Mouse (Mus musculus): ENCODE measurements at regions not wholly inside any gene's neighbourhood (a gene's known extent, or its start where the extent isn't known, plus 50 kb on each side); places are given as distances from the start of the nearest gene placed in this dataset.
"Not testable (repeated sequence)": the region's sequence is repeated elsewhere in the genome, so short reads cannot be mapped to it uniquely, and the experiment has no call there.

DNA sequence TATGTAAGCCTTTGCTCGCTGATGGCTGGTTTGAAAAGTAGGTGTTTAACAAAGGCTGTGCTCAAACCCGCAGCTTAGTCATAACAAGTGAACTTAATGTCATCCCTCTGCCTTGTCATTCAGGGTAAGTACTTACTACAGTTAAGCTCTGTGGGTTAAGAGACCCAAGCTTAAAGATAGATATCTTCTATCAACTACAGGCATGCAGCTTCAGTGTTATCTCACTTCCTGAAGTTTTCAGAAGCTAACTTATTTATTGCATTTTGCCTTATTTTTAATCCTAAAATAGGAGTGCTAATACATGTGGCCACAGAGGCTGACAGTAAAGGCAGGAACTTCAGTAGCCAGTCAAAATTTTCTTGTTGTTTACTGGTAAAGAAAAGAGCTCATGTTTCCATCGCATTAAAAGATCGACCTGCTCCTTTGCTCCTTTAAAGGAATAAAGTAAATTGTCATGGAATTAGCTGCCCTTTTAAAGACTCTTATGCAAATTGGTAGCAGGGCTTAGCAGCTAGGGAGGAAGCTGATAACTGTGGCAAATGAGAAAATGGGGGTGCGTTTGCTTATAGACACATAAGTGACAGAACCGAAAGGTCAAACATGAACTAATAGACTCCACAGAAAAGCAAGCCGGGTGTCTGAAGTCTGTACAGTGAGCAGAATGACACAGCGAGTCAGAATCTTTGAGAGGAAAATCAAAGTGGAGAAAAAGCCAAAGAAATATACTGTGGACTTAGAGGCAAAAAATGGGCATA lies 55.9 kb upstream of the Inpp4b start:
- Histone ChIP-seq H3K9me3 (replicated peaks; ENCODE audit: control insufficient read depth, low read length) (no peaks in the 10 kb centered on the region), H3K27me3 (replicated peaks; ENCODE audit: control insufficient read depth, insufficient read depth, low read length) (no peaks in the 10 kb centered on the region), H3K9ac (ENCODE audit: low read length) (no peak overlapping the region), H3K27ac (ENCODE audit: low read depth, low read length) (no peak overlapping the region), H3K4me2 (ENCODE audit: low read length) (no peak overlapping the region), H3K4me1 (ENCODE audit: control insufficient read depth, insufficient read depth, low read length) (no peaks in the 10 kb centered on the region), H3K36me3 (ENCODE audit: control insufficient read depth, insufficient read depth, low read length) (no peaks in the 10 kb centered on the region), H3K4me3 (ENCODE audit: low read depth, low read length) (no peak overlapping the region)
- DNase-seq (ENCODE audit: low spot score), result no peak
- ATAC-seq, result no peak
- WGBS, result 73% methylated on average over 8 of the region's 8 CpGs

DNA sequence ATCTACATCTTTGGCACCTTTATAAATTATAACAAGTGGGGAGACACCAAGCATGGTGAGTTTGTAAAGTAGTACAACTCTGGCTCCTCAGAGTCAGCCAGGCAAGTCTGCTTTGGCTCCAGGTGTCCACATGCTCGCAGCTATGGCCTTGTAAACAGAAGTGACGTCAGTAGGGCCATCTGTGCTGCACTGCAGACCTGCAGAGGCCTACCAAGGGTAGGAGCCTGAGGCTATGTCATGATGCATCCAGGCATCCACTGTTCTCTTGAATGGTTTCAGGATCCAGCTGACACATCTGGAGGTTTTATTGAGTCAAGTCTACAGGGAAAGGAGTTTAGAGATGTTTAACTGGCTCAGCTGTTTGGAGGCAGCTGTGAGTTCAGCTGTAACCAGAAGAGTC lies 82.3 kb upstream of the Inpp4b start:
- WGBS, result 71% methylated on average over 2 of the region's 2 CpGs
- no peak overlapping the region for H3K27ac ChIP-seq (ENCODE audit: low read depth, low read length)
- ATAC-seq, result no peak

DNA sequence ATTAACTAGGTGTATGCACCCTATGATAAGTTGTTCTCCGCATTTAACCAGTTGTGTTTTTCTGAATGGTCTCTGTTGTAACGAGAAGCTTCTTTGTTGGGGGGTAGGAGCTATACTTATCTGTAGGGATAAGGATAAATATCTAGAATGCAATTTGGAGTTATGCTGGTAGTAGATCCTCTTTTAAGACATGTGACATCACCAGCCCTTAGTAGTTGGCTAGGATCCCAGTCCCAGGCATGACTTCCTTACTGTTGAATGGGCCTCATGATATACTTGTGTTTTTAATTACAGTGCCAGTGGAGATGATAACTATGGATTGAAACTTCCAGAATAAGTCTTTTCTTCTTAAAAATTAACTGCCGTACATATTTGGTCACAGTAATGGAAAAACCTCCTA lies 118.5 kb upstream of the Inpp4b start:
- Histone ChIP-seq H3K9me3 (replicated peaks; ENCODE audit: control insufficient read depth, low read length) (no peaks in the 10 kb centered on the region), H3K9ac (ENCODE audit: low read length) (no peak overlapping the region), H3K4me1 (ENCODE audit: control insufficient read depth, insufficient read depth, low read length) (no peaks in the 10 kb centered on the region), H3K27ac (ENCODE audit: low read depth, low read length) (no peak overlapping the region), H3K4me2 (ENCODE audit: low read length) (no peak overlapping the region), H3K4me3 (ENCODE audit: low read depth, low read length) (no peak overlapping the region), H3K27me3 (replicated peaks; ENCODE audit: control insufficient read depth, insufficient read depth, low read length) (no peaks in the 10 kb centered on the region), H3K36me3 (ENCODE audit: control insufficient read depth, insufficient read depth, low read length) (no peaks in the 10 kb centered on the region)
- 85% methylated on average over 3 of the region's 3 CpGs for WGBS
- DNase-seq (ENCODE audit: low spot score), result no peak
- ATAC-seq, result no peak

More for the DNA sequence above, 82.3 kb upstream of the Inpp4b start:
- H3K36me3 ChIP-seq (ENCODE audit: control insufficient read depth, insufficient read depth, low read length), result no peaks in the 10 kb centered on the region
- no peak for DNase-seq (ENCODE audit: low spot score)
- H3K9ac ChIP-seq (ENCODE audit: low read length), result no peak overlapping the region
- H3K4me1 ChIP-seq (ENCODE audit: control insufficient read depth, insufficient read depth, low read length), result no peaks in the 10 kb centered on the region
- H3K27me3 ChIP-seq (replicated peaks; ENCODE audit: control insufficient read depth, insufficient read depth, low read length), result no peaks in the 10 kb centered on the region
- no peak overlapping the region for H3K4me3 ChIP-seq (ENCODE audit: low read depth, low read length)
- no peaks in the 10 kb centered on the region for H3K9me3 ChIP-seq (replicated peaks; ENCODE audit: control insufficient read depth, low read length)
- H3K4me2 ChIP-seq (ENCODE audit: low read length), result no peak overlapping the region

DNA sequence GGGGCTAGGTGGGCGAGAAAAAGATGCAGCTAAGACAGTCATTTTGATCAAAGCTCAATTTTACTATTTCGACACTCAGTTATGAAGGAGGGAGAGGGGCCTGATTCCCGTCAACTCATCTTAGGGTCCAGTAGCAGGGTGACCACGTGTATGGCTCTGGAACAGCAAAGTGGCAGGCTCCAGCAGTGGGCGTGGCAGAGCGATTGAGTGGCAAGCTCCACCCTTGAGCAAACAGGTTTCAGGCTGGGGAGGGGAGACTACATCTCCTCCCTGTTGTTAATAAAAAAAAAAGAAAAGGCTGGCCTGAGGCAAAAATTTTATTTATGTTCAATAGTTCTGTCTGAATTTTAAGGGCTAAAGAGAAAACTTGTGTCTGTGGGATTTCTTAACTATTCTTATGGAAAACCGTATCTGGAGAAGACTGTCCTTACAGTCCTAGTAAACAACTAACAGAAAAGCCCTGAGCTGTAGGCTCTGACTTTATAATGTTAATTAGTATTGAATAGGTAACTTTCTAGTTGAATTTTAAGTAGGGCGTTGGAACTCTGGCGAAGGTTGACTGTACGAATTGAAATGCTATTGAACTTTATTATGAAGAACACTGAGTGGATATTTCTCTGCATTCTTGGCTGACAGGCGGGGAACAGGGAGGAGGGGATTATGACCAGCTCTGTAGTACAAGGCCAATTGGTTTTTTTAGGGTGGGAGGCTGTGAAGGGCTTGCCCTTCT lies 155.1 kb upstream of the Inpp4b start:
- not testable (repeated sequence) for H3K4me1 ChIP-seq (ENCODE audit: control insufficient read depth, insufficient read depth, low read length); H3K4me2 ChIP-seq (ENCODE audit: low read length); H3K27me3 ChIP-seq (replicated peaks; ENCODE audit: control insufficient read depth, insufficient read depth, low read length); H3K4me3 ChIP-seq (ENCODE audit: low read depth, low read length); H3K9ac ChIP-seq (ENCODE audit: low read length); DNase-seq (ENCODE audit: low spot score); ATAC-seq; H3K36me3 ChIP-seq (ENCODE audit: control insufficient read depth, insufficient read depth, low read length); H3K9me3 ChIP-seq (replicated peaks; ENCODE audit: control insufficient read depth, low read length); H3K27ac ChIP-seq (ENCODE audit: low read depth, low read length)
- WGBS, result 57% methylated on average over 11 of the region's 11 CpGs

DNA sequence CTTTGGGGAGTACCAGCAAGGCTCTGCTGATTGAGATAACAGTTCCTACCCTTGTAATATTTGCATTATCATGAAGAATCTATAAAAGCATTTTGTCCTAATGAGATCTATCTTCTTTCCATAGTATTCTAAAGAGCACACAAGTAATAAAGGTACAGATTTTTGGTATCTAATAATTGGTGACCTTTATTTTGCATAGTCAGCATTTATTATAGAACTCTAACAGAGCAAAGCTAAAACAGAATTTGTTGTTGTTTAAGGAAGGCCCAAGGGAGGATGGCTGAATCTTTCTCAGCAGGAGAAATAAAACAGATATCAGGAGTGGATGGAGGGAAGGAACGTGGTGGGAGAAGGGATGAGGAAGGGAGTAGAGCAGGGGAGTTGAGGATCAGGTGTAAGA lies 160.8 kb upstream of the Usp38 start:
- no peak overlapping the region for H3K9ac ChIP-seq (ENCODE audit: low read length)
- H3K9me3 ChIP-seq (replicated peaks; ENCODE audit: control insufficient read depth, low read length), result no peaks in the 10 kb centered on the region
- no peak overlapping the region for H3K4me3 ChIP-seq (ENCODE audit: low read depth, low read length)
- DNase-seq (ENCODE audit: low spot score) (no peak), ATAC-seq (no peak)
- H3K27me3 ChIP-seq (replicated peaks; ENCODE audit: control insufficient read depth, insufficient read depth, low read length), result no peaks in the 10 kb centered on the region
- WGBS, result 59% methylated on average over 1 of the region's 1 CpGs
- no peak overlapping the region for H3K4me2 ChIP-seq (ENCODE audit: low read length)
- no peak overlapping the region for H3K27ac ChIP-seq (ENCODE audit: low read depth, low read length)
- H3K36me3 ChIP-seq (ENCODE audit: control insufficient read depth, insufficient read depth, low read length), result no peaks in the 10 kb centered on the region
- H3K4me1 ChIP-seq (ENCODE audit: control insufficient read depth, insufficient read depth, low read length), result no peaks in the 10 kb centered on the region

DNA sequence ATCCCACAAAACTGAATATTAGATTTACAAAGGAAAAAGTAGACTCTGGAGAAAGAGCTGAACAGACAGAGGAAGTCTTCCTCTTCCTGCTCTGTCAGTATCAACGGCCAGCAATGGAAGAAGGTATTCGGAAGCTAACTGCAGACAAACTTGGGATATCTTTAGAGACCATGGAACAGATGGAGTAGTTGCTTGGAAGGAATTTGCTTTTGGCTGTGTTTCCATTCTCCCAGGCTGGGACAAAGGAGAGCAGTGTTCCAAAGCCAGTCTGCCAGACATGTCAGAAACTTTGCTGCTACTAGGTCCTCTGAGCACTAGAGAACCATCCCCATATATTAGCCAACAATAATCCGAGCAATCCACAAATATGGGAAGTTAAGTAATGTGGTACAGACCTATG lies 132.5 kb upstream of the Usp38 start:
- no peak for ATAC-seq
- 98% methylated on average over 3 of the region's 3 CpGs for WGBS
- DNase-seq (ENCODE audit: low spot score), result no peak
- Histone ChIP-seq H3K4me2 (ENCODE audit: low read length) (no peak overlapping the region), H3K27ac (ENCODE audit: low read depth, low read length) (no peak overlapping the region), H3K4me1 (ENCODE audit: control insufficient read depth, insufficient read depth, low read length) (no peaks in the 10 kb centered on the region), H3K27me3 (replicated peaks; ENCODE audit: control insufficient read depth, insufficient read depth, low read length) (no peaks in the 10 kb centered on the region), H3K9ac (ENCODE audit: low read length) (no peak overlapping the region), H3K9me3 (replicated peaks; ENCODE audit: control insufficient read depth, low read length) (no peaks in the 10 kb centered on the region), H3K4me3 (ENCODE audit: low read depth, low read length) (no peak overlapping the region), H3K36me3 (ENCODE audit: control insufficient read depth, insufficient read depth, low read length) (no peaks in the 10 kb centered on the region)

DNA sequence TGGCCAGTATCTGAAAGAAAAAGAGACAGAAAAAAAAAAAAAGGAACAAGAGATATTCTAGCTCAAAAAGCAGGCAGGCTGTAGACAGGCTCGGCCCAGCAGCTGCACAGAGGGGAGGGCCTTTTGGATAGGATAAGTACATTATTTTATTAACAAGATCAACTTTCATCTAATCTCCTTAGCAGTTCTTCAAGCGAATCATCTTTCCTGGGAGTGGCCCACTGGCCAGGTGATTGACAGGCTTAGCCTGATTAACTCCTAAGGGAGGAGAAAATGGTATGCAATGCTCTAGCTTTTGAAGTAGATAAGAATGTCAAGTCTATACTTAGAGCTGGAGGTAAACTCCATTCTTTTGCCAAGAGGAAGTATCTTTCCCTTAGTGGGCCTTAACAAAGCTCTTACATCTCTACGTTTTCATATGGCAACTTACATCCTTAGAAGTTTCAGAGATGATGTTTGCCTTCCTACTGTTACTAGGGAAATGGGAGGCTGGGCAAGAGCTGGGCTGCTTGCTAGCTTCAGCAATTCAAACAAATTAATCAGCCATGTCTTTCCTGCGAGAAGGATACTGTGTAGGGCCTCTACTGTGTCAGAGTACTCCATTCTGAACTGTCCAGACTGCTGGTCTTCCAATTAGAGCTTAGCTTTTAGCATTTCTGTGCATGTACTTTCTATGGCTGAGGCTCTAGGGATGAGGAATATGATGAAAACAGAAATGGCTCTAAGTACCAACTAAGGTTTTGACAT lies 92.2 kb upstream of the Usp38 start:
- whole genome bisulfite sequencing, result 55% methylated on average over 4 of the region's 4 CpGs
- Histone ChIP-seq H3K27ac (ENCODE audit: low read depth, low read length) (no peak overlapping the region), H3K4me3 (ENCODE audit: low read depth, low read length) (no peak overlapping the region), H3K9ac (ENCODE audit: low read length) (no peak overlapping the region), H3K36me3 (ENCODE audit: control insufficient read depth, insufficient read depth, low read length) (no peaks in the 10 kb centered on the region), H3K4me2 (ENCODE audit: low read length) (no peak overlapping the region), H3K4me1 (ENCODE audit: control insufficient read depth, insufficient read depth, low read length) (no peaks in the 10 kb centered on the region), H3K27me3 (replicated peaks; ENCODE audit: control insufficient read depth, insufficient read depth, low read length) (no peaks in the 10 kb centered on the region), H3K9me3 (replicated peaks; ENCODE audit: control insufficient read depth, low read length) (no peaks in the 10 kb centered on the region)
- ATAC-seq, result no peak
- no peak for DNase-seq (ENCODE audit: low spot score)

DNA sequence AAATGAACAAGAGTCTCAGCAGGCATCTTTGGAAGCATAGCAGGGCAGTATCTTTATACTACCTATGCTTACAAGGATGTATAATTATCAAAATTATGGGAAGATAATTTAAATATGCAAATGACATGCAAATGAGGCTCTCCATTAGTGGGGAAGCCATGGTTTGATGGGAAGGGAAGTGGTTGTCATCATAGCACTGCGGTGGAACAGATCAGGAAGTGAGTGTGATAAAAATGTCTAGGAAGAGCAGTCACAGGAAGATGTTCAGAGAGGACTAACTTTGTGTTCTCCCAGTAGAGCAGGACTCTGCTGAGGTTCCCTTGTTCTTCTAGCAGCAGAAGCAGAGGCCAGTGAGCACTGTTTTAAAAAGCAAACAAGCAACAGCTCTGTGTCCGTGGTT lies 84.2 kb upstream of the Usp38 start:
- Histone ChIP-seq H3K4me3 (ENCODE audit: low read depth, low read length) (no peak overlapping the region), H3K9ac (ENCODE audit: low read length) (no peak overlapping the region), H3K9me3 (replicated peaks; ENCODE audit: control insufficient read depth, low read length) (no peaks in the 10 kb centered on the region), H3K36me3 (ENCODE audit: control insufficient read depth, insufficient read depth, low read length) (no peaks in the 10 kb centered on the region), H3K4me2 (ENCODE audit: low read length) (no peak overlapping the region), H3K27ac (ENCODE audit: low read depth, low read length) (no peak overlapping the region), H3K4me1 (ENCODE audit: control insufficient read depth, insufficient read depth, low read length) (no peaks in the 10 kb centered on the region), H3K27me3 (replicated peaks; ENCODE audit: control insufficient read depth, insufficient read depth, low read length) (no peaks in the 10 kb centered on the region)
- WGBS, result 85% methylated on average over 2 of the region's 2 CpGs
- ATAC-seq (no peak), DNase-seq (ENCODE audit: low spot score) (no peak)
